11 mouse cellular contexts compared by ENCODE assay signal in the genomic region with DNA sequence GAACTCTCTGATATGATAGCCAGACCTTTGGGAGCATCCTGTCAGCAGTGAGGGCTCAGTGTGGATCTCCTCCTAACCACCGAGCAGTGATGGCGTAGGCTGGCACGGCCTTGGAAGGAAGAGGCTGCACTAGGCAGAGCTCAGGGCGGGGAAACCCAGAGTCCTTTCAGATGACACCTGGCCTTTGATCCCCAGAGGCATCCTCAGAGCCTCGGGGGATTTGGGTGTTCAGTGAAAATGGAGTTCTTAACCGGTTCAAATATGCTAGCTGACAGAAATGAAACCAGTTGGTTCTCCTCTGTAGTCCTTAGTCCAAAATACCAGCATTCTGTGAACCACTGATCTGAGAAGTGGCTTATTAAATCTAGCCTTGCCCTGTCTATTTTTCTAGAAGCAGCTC. TPM values are rescaled to one million over a fixed set of nuclear protein-coding genes. Genes with fewer than 3 reads are reported as not detected.
DNase-seq lines count a peak whose midpoint lies in the region; ATAC-seq and TF ChIP-seq lines count a peak whose summit lies in the region.
"Had no signal": no experiment of that assay in that cellular context is flagged by ENCODE, and none has a peak within 500 bp of the region (broad histone marks: within the 10 kb centered on the region; RNA-seq: fewer than 3 reads in every experiment).

No protein-coding gene starts in this region.

- no peak for TF ChIP-seq CTCF in midbrain, postnatal 0 days (IDR thresholded peaks at IDR 0.05)

- H3K4me3 ChIP-seq in midbrain, embryonic 10.5 days, result no peak overlapping the region
- no peak overlapping the region for H3K4me3 ChIP-seq in midbrain, postnatal 0 days (ENCODE audit: low read depth, low read length)
- H3K4me3 ChIP-seq in forebrain, embryonic 13.5 days, result no peak overlapping the region
- H3K4me3 ChIP-seq: lung, embryonic 15.5 days had no signal

- no peaks in the 10 kb centered on the region for H3K9me3 ChIP-seq in midbrain, embryonic 10.5 days (replicated peaks)
- H3K9me3 ChIP-seq in midbrain, postnatal 0 days (ENCODE audit: low read length), result no peaks in the 10 kb centered on the region
- no peaks in the 10 kb centered on the region; the same call in 1 of the 2 replicates for H3K9me3 ChIP-seq in forebrain, embryonic 13.5 days (replicated peaks)
- H3K9me3 ChIP-seq: lung, embryonic 15.5 days had no signal

- DNase-seq in midbrain, embryonic 10.5 days (ENCODE audit: low spot score), result no peak
- DNase-seq in midbrain, postnatal 0 days (ENCODE audit: low spot score), result no peak
- peak; percentile 64 to 76 for DNase-seq in spleen, postnatal 4 days (ENCODE audit: low spot score in 2 of 2)
- no peak for DNase-seq in cerebellum, adult 11-12 months
- no peak for DNase-seq in adrenal gland, postnatal 10 days
- DNase-seq: cerebellum, adult 11 months; kidney, adult 2 months; liver had no signal

- 0 out of 2 replicates have a peak overlapping the region, but pooled peaks have one; percentile 9 for H3K27ac ChIP-seq in midbrain, embryonic 10.5 days (replicated peaks)
- no peak overlapping the region for H3K27ac ChIP-seq in midbrain, postnatal 0 days (ENCODE audit: low read depth, low read length)
- no peak overlapping the region for H3K27ac ChIP-seq in forebrain, embryonic 13.5 days

- H3K4me1 ChIP-seq in midbrain, embryonic 10.5 days, result peaks cover 42% of the 10 kb centered on the region
- H3K4me1 ChIP-seq in midbrain, postnatal 0 days (ENCODE audit: insufficient read depth, low read length), result peaks cover 3% of the 10 kb centered on the region; the same call in 1 of the 2 replicates
- H3K4me1 ChIP-seq in forebrain, embryonic 13.5 days, result peaks cover 6% of the 10 kb centered on the region; the same call in 1 of the 2 replicates

- H3K4me2 ChIP-seq in midbrain, postnatal 0 days (ENCODE audit: low read depth, low read length, poor library complexity, severe bottlenecking), result no peak overlapping the region
- no peak overlapping the region for H3K4me2 ChIP-seq in forebrain, embryonic 13.5 days
- H3K4me2 ChIP-seq: lung, embryonic 15.5 days had no signal

- ATAC-seq in midbrain, postnatal 0 days (ENCODE audit: low FRiP score), result no peak
- ATAC-seq in inflammation-experienced regulatory T-cells, adult 6 months, result peak; percentile 57
- ATAC-seq in forebrain, embryonic 13.5 days, result no peak

- peaks cover 58% of the 10 kb centered on the region for H3K36me3 ChIP-seq in midbrain, embryonic 10.5 days
- 0 out of 2 replicates have a peak, but pooled peaks cover 3% of the 10 kb centered on the region for H3K36me3 ChIP-seq in midbrain, postnatal 0 days (ENCODE audit: insufficient read depth, low read length)
- H3K36me3 ChIP-seq in forebrain, embryonic 13.5 days (ENCODE audit: poor library complexity, severe bottlenecking), result peaks cover 31% of the 10 kb centered on the region

- no peaks in the 10 kb centered on the region for H3K27me3 ChIP-seq in midbrain, embryonic 10.5 days (ENCODE audit: low read depth, poor library complexity, severe bottlenecking)
- H3K27me3 ChIP-seq in midbrain, postnatal 0 days (ENCODE audit: insufficient read depth, low read length), result no peaks in the 10 kb centered on the region
- no peaks in the 10 kb centered on the region for H3K27me3 ChIP-seq in forebrain, embryonic 13.5 days
- H3K27me3 ChIP-seq: lung, embryonic 15.5 days had no signal

- 77% methylated on average over 6 of the region's 6 CpGs for WGBS in midbrain, embryonic 10.5 days
- 79% methylated on average over 6 of the region's 6 CpGs for whole genome bisulfite sequencing in midbrain, postnatal 0 days
- 85% methylated on average over 6 of the region's 6 CpGs for WGBS in forebrain, embryonic 13.5 days

- H3K9ac ChIP-seq in midbrain, postnatal 0 days (replicated peaks; ENCODE audit: low read length, poor library complexity, severe bottlenecking), result no peak overlapping the region
- no peak overlapping the region for H3K9ac ChIP-seq in forebrain, embryonic 13.5 days
- H3K9ac ChIP-seq: lung, embryonic 15.5 days had no signal

RNA-seq across cellular contexts. Expression of a gene that starts 35.3 kb away (rescaled TPM):
- polyA plus RNA-seq in midbrain, embryonic 10.5 days (2016; fragmentation: Nextera tagmentation; extraction: Ambion mirVana), result 24.6 and 27.8 TPM in 2 replicates
- total RNA-seq in midbrain, postnatal 0 days (2014; rRNA removed), result 96.6 and 103 TPM in 2 replicates
- polyA plus RNA-seq in midbrain, postnatal 0 days (2015; fragmentation: Nextera tagmentation; extraction: Ambion mirVana), result 27.8 and 30.4 TPM in 2 replicates
- polyA plus RNA-seq in inflammation-experienced regulatory T-cells, adult 6 months (2017; shearing (Covaris generic)), result 10 to 100 TPM; 24.1 to 26.3 (median 25.9) TPM
- polyA plus RNA-seq in forebrain, embryonic 13.5 days (2015; fragmentation: Nextera tagmentation; extraction: Ambion mirVana), result 22.5 and 22.6 TPM in 2 replicates
- 10 to 100 TPM; 37.9 to 41.6 TPM for total RNA-seq in adrenal gland, postnatal 10 days (2021)

Comparison
In these comparisons a context has a peak if more than half of its experiments do, and no peak if none do; other contexts are left out.
1. DNase-seq: peak in spleen, postnatal 4 days (2 of 2); none in midbrain, embryonic 10.5 days (single experiment), midbrain, postnatal 0 days (single experiment), cerebellum, adult 11-12 months (single experiment) and adrenal gland, postnatal 10 days (single experiment).